Mouse (Mus musculus) ES-Bruce4 (cell line): Measurements from ENCODE around the gene Pde10a. TPM values are rescaled to one million over a fixed set of nuclear protein-coding genes. Genes with fewer than 3 reads are reported as not detected.

Experiments
- H3K27ac ChIP-seq: 2 replicates; pipeline ENCODE4 v1.5.1; 2012; ENCODE audit warnings: low read length, inconsistent platforms; ENCODE audit not compliant: insufficient read depth
- H3K27me3 ChIP-seq: 2 replicates; pipeline ENCODE4 v1.6.1; 2012; ENCODE audit warnings: mild to moderate bottlenecking, low read length, inconsistent platforms; ENCODE audit not compliant: control insufficient read depth, poor library complexity, insufficient read depth, severe bottlenecking
- H3K36me3 ChIP-seq: 2 replicates; pipeline ENCODE4 v1.6.1; 2012; ENCODE audit warnings: inconsistent platforms, mild to moderate bottlenecking, low read length, moderate library complexity; ENCODE audit not compliant: control insufficient read depth, poor library complexity, insufficient read depth, severe bottlenecking
- H3K4me1 ChIP-seq: one replicate; pipeline ENCODE4 v1.8.1; 2011; ENCODE audit warnings: low read length; ENCODE audit not compliant: control insufficient read depth, insufficient read depth
- H3K4me3 ChIP-seq: 2 replicates; pipeline ENCODE4 v1.5.1; 2011; ENCODE audit warnings: low read depth, mild to moderate bottlenecking, low read length
- H3K9ac ChIP-seq: 2 replicates; pipeline ENCODE4 v1.6.1; 2012; ENCODE audit warnings: low read depth, mild to moderate bottlenecking, inconsistent platforms; ENCODE audit not compliant: poor library complexity, severe bottlenecking
- H3K9me3 ChIP-seq: replicated peaks from 2 replicates; pipeline ENCODE4 v1.6.1; 2012; ENCODE audit warnings: mild to moderate bottlenecking, low read length, inconsistent platforms; ENCODE audit not compliant: control insufficient read depth, poor library complexity, insufficient read depth, severe bottlenecking
- CTCF ChIP-seq: IDR thresholded peaks from one replicate; pipeline ENCODE4 v1.8.1; 2011; ENCODE audit warnings: low read depth, low read length
- EP300 ChIP-seq: IDR thresholded peaks from 2 replicates; pipeline ENCODE4 v1.6.1; 2011; ENCODE audit warnings: low read depth, low read length; ENCODE audit not compliant: insufficient read depth
- POLR2A ChIP-seq: IDR thresholded peaks from one replicate; pipeline ENCODE4 v1.8.1; 2011; ENCODE audit warnings: low read length; ENCODE audit not compliant: insufficient read depth
- polyA plus RNA-seq: library from polyadenylated mRNA; stranded (reverse); fragments of >200 nt; gene quantifications from 2 replicates; pipeline ENCODE4 v1.2.4, GENCODE M21; 2011; ENCODE audit warnings: low read depth; ENCODE audit not compliant: missing spikeins, insufficient read depth, insufficient read length

The Pde10a gene
- polyA plus RNA-seq, 1 experiment: 2.7 TPM

- no peak for TF ChIP-seq EP300
- no peak for TF ChIP-seq POLR2A
- no peak for TF ChIP-seq CTCF
- Histone ChIP-seq H3K4me1 (no peaks in the 10 kb centered on the region), H3K27ac (no peak overlapping the region), H3K27me3 (no peaks in the 10 kb centered on the region), H3K9ac (no peak overlapping the region), H3K4me3 (no peak overlapping the region), H3K36me3 (no peaks in the 10 kb centered on the region), H3K9me3 (no peaks in the 10 kb centered on the region)
These were observed 298.4 kb downstream of the Pde10a start for GRCm38 (mm10) chr17:8823548-8823947.

DNA sequence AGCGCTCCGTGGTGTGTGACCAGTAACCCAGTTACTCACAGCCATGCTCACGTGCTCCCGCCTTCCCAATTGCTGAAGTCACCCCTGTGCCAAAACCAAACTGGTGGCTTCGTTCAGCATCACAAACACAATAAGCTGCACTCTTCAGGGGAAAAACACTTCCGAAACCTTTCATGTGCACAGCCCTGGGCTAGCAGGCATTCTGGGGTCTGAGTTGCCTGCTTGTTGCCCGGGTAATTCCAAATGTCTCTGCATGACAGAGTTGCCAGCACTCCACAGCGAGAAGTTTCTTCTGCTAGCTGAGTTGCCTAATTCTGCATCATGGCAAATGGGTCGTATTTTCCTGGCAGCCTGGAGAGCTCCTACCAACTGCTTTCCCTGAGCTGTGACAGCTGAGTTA is 302.0 kb downstream of the Pde10a start:
- H3K27me3 ChIP-seq: no peaks in the 10 kb centered on the region
- no peak overlapping the region for H3K4me3 ChIP-seq
- no peak for TF ChIP-seq EP300
- TF ChIP-seq POLR2A: no peak
- no peak for TF ChIP-seq CTCF
- no peaks in the 10 kb centered on the region for H3K4me1 ChIP-seq
- H3K9ac ChIP-seq: no peak overlapping the region
- no peak overlapping the region for H3K27ac ChIP-seq
- no peaks in the 10 kb centered on the region for H3K9me3 ChIP-seq
- H3K36me3 ChIP-seq: no peaks in the 10 kb centered on the region

GRCm38 (mm10) chr17:8831001-8831400 is 305.8 kb downstream of the Pde10a start:
- Histone ChIP-seq H3K36me3 (no peaks in the 10 kb centered on the region), H3K9me3 (no peaks in the 10 kb centered on the region), H3K9ac (no peak overlapping the region), H3K27me3 (no peaks in the 10 kb centered on the region), H3K4me3 (no peak overlapping the region), H3K4me1 (no peaks in the 10 kb centered on the region), H3K27ac (no peak overlapping the region)
- TF ChIP-seq POLR2A (no peak), CTCF (no peak), EP300 (no peak)

- Histone ChIP-seq H3K4me1 (no peaks in the 10 kb centered on the region), H3K27me3 (no peaks in the 10 kb centered on the region), H3K36me3 (no peaks in the 10 kb centered on the region), H3K27ac (no peak overlapping the region), H3K9ac (no peak overlapping the region), H3K4me3 (no peak overlapping the region), H3K9me3 (no peaks in the 10 kb centered on the region)
- TF ChIP-seq POLR2A (no peak), CTCF (no peak), EP300 (no peak)
These were observed 311.1 kb downstream of the Pde10a start for GRCm38 (mm10) chr17:8836292-8836691.

DNA sequence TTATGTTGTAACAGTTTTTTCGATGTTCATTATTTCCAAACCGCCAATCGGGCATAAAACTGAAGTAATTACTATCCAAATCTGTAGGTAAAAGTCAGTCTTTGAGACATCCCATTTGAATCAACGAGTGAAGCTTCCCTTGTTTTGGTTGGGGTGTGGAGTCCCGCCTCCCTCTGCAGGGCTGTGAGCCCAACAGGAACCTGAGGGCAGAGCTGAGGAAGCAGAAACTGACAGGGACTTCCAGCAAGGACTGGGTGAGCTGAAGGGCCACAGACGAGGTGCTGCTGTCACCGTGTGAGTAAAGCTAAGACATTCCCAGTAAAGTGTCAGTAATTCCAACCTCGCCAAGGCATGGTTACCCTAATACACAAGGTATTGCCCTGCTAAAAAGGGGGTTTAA is 313.1 kb downstream of the Pde10a start:
- no peak overlapping the region for H3K9ac ChIP-seq
- TF ChIP-seq EP300 (no peak), CTCF (no peak), POLR2A (no peak)
- H3K4me1 ChIP-seq: no peaks in the 10 kb centered on the region
- H3K4me3 ChIP-seq: no peak overlapping the region
- no peaks in the 10 kb centered on the region for H3K9me3 ChIP-seq
- no peak overlapping the region for H3K27ac ChIP-seq
- H3K36me3 ChIP-seq: no peaks in the 10 kb centered on the region
- H3K27me3 ChIP-seq: no peaks in the 10 kb centered on the region

DNA sequence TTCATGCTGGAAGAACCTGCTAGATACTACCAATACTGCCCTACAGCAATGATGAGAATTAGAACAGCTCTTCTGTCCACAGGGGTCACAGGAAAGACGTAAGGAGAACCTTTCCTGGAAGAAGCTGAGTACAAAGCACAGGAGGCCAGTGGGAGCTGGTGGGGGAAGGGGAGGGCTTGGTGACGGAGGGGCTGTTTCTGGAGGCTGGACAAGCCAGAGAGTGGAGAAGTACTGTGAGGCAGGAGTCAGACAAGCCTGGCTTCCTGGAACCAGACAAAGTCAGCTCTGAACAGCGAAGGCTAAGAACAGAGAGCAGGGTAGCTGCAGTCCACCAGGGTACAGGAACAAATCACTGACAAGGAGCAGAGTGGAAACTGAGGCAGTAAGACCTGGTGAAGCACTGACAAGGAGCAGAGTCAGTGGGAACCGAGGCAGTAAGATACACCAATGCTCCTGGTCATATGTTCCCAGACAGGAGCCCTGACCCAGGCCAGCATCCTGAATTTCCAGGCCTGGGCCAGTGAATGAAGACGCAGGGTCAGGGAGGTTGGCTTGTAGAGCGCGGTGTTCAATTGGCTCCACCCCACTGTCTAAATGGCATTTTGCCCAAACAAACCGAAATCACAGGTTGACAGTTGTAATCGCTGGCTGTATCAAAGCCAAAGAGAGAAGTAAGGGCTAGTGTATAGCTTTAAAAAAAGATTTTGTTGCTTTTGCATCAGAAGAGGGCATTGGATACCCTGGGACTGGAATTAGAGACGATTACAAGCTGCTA is 314.3 kb downstream of the Pde10a start:
- H3K36me3 ChIP-seq: no peaks in the 10 kb centered on the region
- no peak overlapping the region for H3K27ac ChIP-seq
- H3K9ac ChIP-seq: no peak overlapping the region
- TF ChIP-seq POLR2A (no peak), CTCF (no peak), EP300 (no peak)
- no peaks in the 10 kb centered on the region for H3K4me1 ChIP-seq
- no peak overlapping the region for H3K4me3 ChIP-seq
- H3K27me3 ChIP-seq: no peaks in the 10 kb centered on the region
- no peaks in the 10 kb centered on the region for H3K9me3 ChIP-seq
